Mouse (Mus musculus): ENCODE results near the gene Cbr3.
A peak's percentile ranks its signal among the peaks of the same experiment; 100 is the strongest.

Cbr3 gene

DNA sequence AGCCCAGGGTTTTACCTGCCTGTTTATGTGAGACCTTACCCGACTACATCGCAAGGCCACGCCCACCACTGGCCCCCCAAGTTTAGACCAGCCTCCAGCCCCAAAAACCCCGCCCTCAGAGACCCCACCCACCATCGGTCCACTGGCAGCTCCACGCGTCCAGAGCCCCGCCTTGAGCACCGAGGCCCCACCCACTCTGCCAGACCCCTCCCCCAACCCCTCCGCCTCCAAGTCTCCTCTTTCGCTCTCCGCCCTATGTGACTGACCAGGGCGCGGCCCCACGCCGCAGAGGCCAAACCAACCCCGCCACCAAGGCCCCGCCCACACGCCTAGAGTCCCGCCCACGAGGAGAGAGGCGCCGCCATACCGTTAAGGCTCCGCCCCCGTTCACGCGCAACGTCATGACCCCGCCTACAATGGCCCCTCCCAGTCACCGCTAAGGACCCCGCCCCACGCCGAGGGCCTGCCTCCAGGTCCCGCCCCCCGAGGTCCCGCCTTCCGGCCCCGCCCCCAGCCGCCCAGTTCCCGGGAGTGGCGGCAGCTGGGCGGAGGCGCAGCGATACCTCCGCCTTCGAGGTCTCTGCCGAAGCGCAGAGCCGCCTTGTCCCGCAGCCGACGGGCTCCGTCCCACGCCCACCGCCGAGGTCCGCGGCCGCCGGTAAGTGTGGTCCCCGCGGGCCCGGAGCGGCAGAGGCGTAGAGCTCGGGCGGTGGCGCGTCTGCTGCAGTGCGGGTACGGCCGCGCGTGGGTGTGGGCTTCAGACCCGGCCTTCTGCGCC is 28.6 kb downstream of the Cbr3 start, which contains the start of gene Dop1b:
Dop1b (plus strand) TSS at position 494 of the 778 bp plus-strand sequence.
- DNase-seq (ENCODE audit: low spot score in 2 of 2) = peak; percentile 96 to 97

GRCm38 (mm10) chr16:93712189-93712885 is 29.3 kb downstream of the Cbr3 start:
- DNase-seq (ENCODE audit: low spot score in 2 of 2) = no peak

DNA sequence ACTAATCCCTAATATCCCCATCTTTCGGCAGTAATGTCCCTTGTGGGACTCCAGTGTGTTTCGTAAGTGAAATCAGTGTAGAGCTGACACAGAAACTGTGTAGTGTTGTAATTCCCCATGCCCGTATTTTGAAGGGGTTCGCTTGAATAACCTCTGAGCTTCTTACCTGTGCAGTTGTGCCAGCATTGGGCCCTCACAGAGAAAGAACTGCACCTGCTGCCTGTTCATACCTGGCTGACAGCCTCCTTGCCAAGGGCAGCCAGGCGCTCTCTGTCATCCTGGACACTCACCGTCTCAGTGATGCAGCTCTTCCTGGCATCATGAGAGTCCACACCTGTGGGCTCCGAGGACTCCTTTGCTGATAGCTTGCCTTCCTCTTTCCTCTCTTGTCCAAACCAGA is 30.0 kb downstream of the Cbr3 start:
- DNase-seq (ENCODE audit: low spot score in 2 of 2) = no peak

- DNase-seq (ENCODE audit: low spot score in 2 of 2) = no peak
Observed at GRCm38 (mm10) chr16:93714426-93714825, 31.4 kb downstream of the Cbr3 start.

DNA sequence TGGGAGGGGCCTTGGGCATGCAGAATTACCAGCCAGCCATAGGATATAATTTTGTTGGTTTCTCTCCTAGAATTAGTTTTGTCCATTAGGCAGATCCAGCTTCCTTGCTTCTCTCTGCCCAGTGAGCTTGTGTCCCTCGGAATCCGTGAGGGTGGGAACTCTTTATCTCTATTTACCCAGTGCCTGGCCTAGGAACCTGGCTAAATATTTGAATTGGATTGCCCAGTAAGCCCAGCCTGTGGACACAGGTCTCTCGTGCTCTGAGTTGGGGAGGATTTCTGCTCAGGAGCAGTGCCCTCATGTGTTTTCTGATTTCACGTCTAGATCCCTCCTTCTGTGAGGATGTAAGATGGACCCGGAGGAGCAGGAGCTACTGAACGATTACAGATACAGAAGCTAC is 32.8 kb downstream of the Cbr3 start:
- DNase-seq (ENCODE audit: low spot score in 2 of 2) = no peak

DNA sequence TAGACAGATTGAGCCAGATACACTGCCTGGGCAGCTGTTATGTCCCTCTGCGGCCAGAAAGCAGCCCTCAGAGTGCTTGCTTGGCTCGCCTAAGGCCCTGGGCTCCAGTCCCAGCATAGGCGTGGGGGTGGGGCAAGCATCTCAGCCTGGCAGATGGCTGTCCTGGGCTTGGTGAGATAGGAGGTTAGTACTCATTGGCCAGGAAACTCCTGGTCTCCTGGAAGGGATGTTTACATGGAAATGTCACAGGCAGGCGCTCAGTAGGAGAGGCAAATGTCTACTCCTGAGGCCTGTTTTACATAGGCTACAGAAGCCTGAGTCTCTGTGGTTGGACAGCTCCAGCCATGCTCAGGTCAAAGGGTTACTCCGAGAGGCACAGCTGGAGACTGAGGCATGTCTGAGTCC is 34.3 kb downstream of the Cbr3 start:
- DNase-seq (ENCODE audit: low spot score in 2 of 2) = no peak

DNA sequence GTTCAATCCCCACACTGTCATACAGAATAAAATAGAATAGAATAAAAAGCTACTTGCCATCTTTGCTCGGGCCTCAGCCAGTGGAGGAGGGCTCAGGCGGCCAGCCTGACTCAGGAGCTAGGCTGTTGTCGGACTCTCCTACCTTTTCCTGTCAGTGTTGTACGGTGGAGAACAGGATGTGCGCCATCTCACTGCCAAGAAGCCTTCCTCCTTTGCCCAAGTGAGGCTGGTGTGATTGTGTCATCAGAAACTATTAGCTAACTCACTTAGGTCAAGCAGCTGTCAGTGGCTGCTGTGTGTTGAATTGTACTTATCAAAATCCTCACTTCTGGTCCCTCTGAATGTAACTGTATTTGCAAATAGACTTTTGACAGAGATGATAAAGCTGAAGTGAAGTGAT is 38.8 kb downstream of the Cbr3 start:
- no peak for DNase-seq (ENCODE audit: low spot score in 2 of 2)

DNA sequence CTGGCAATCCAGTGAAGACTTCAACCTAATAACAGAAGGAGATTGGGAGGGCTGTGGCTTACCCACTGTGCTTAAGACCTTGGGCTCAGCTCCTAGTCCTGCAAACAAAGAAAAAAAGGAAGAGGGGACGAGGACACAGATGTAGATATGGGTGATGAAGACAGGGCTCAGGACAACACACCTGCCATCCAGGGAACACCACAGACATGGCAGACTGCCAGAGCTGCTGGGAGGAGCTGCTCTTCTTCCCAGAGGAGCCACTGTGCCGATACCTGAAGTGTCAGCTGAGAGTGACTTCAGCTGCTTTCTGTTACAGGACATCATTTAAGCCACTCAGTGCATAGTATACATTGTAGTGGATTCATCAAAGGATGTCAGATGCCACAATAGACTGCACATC is 39.5 kb downstream of the Cbr3 start:
- DNase-seq (ENCODE audit: low spot score in 2 of 2) = no peak

DNA sequence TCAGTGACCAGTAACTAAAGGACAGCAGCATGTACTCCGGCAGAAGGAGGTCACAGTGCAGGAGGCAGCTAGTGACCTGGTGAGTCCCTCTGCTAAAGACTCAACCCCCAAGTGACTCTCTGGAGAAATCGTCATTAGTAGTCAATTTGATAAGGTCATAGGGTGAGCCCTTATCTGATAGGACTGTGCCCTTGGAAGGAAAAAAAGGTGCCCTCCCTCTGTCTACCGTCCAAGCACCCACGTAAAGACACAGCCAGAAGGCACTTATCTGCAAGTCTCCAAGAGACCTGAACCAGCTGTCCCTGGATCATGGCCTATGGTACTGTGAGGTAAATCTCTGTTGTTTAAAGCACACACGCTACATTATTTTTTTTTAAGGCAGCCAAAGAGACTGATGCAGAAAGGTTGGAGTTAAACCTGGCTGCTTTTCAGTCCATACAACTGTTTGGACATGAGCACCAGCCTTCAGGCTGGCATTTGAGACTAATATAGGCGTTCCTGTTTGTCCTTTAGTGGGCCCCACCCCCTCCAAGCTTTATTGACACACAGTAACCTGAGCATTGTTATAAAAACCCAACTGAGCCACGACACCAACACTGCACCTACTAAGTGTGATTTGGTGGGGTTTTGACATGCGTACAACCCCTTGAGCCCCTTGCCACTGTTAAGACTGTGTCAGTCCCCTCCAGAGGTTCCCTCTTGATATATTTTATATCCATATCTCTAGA is 42.6 kb downstream of the Cbr3 start:
- DNase-seq (ENCODE audit: low spot score in 2 of 2) = no peak

- DNase-seq (ENCODE audit: low spot score in 2 of 2) = no peak
Observed at GRCm38 (mm10) chr16:93726186-93726585, 43.2 kb downstream of the Cbr3 start.

DNA sequence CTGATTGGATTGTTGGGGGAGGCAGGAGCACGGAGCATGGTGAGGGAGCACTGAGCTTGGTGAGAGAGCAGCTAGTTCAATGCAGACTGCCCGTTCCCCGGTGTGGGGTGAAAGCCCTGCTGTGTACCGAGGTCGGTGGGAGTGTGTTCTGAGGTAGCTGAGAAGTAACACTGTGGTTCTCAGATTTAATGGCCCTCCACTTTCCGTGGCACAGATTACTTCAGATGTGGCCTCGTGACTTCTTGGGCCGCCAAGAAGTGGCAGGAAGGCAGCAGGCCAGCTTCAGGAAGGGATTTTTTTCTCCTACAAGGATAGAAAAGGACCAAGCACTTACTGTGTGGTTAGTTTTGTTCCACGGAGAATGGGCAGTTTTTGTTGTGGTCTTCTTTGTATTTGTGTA is 45.7 kb downstream of the Cbr3 start:
- no peak for DNase-seq (ENCODE audit: low spot score in 2 of 2)

GRCm38 (mm10) chr16:93729801-93730721 is 47.0 kb downstream of the Cbr3 start:
- DNase-seq (ENCODE audit: low spot score in 2 of 2) = no peak

DNA sequence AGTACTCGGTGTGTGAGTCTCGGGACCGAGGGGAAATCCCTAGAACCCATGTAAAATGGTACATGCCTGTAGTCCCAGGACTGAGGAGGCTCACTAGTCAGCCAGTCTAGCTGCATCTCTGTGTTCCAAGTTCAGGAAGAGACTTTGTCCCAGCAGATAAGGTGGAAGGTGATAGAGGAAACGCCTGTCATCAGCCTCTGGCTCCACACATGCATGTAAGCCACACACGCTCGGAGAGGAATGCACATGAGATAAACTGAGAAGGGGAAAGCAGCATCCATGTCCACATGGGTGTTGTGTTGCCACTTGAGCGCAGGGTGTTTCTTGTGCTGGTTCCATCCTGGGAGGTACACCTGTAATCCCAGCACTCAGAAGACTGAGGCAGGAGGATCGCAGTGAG is 48.3 kb downstream of the Cbr3 start:
- DNase-seq (ENCODE audit: low spot score in 2 of 2) = no peak

- DNase-seq (ENCODE audit: low spot score in 2 of 2) = no peak
Observed at GRCm38 (mm10) chr16:93732875-93733569, 50.0 kb downstream of the Cbr3 start.

- DNase-seq (ENCODE audit: low spot score in 2 of 2) = no peak
Observed at GRCm38 (mm10) chr16:93739251-93739650, 56.2 kb downstream of the Cbr3 start.
